Mouse (Mus musculus) thymus, adult 2 months (tissue): ENCODE measurements around the gene Ubiad1.

Source experiments
- CTCF ChIP-seq: fragments of 200-500 bp; IDR thresholded peaks from 2 replicates; pipeline ENCODE4 v1.5.1; 2012; ENCODE audit warnings: mild to moderate bottlenecking, control low read depth, low read length, moderate library complexity, borderline replicate concordance; ENCODE audit not compliant: control insufficient read depth, poor library complexity, insufficient read depth; ENCODE audit errors: extremely low read depth
- POLR2A ChIP-seq: fragments of 200-500 bp; IDR thresholded peaks from 2 replicates; pipeline ENCODE4 v1.6.1; 2012; ENCODE audit warnings: mild to moderate bottlenecking, low read length, control low read depth, moderate library complexity; ENCODE audit not compliant: control insufficient read depth, poor library complexity, insufficient read depth; ENCODE audit errors: extremely low read depth

- TF ChIP-seq CTCF: no peak
- no peak for TF ChIP-seq POLR2A
Observed at GRCm38 (mm10) chr4:148462717-148463116, 18.1 kb upstream of the Ubiad1 start.
